Comparison of ENCODE assay signal across 8 mouse cellular contexts in the genomic region with DNA sequence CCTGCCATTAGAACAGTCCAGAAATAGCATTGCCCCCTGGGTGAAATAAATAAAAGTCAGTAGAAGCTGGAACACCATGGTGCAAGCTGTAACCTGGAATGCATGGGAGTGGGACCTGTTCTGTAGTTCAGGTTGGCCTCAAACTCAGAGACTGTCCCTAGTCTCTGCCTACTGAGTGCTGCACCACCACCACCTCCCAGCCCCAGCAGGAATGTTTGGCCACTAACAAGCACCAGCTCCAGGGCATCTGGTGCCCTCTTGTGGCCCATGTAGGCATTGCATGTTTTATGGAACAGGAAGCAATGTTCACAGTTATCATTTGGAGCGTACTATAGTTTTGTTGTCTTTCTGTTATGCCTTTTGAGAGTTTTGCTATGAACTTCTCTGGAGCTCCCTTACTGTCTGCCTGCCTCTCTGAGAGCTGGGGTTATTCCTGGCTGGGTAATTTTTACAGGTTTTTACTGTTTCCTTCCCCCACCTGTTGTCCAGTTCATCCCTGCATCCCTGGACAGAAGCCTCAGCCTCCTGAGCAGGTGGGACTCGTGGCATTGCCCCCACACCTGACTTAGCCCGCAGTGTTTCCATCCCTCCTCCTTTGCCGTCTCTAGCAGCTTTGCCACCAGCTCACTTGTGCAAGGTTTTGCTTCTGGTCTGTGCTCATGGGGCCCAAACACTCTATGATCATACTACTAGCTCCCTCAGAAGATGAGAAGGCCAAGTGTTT.
A peak's percentile ranks its signal among the peaks of the same experiment; 100 is the strongest.
DNase-seq lines count a peak whose midpoint lies in the region; ATAC-seq and TF ChIP-seq lines count a peak whose summit lies in the region.

No protein-coding gene starts in this region.

- CTCF ChIA-PET in Patski (lab: Charles Lee), result interaction anchor here (0.7 to 2.7 kb wide), 19 partner anchors 11 to 285 kb away, joined by 3 to 9 read pairs (median 4); no protein-coding TSS in a partner anchor

- in situ Hi-C loops in Patski (cut with MboI; ENCODE audit: low pct_unique_long_range_greater_than_20kb), result no loop called here

- no peak overlapping the region for H3K9ac ChIP-seq in hindbrain, embryonic 16.5 days (ENCODE audit: low read depth, low read length)

- H3K4me1 ChIP-seq in hindbrain, embryonic 16.5 days (ENCODE audit: control insufficient read depth, insufficient read depth, low read depth, low read length), result no peaks in the 10 kb centered on the region; the same call in 1 of the 2 replicates

- H3K9me3 ChIP-seq in hindbrain, embryonic 16.5 days (ENCODE audit: control insufficient read depth, low read length), result no peaks in the 10 kb centered on the region

- H3K4me2 ChIP-seq in hindbrain, embryonic 16.5 days (ENCODE audit: low read length), result no peak overlapping the region

- no peaks in the 10 kb centered on the region for H3K36me3 ChIP-seq in hindbrain, embryonic 16.5 days (ENCODE audit: control insufficient read depth, insufficient read depth, low read length)

- no peak overlapping the region for H3K4me3 ChIP-seq in hindbrain, embryonic 16.5 days (ENCODE audit: low read length)

- DNase-seq in Patski (ENCODE audit: low read depth, low spot score), result peak; percentile 25
- peak; percentile 92 to 94 for DNase-seq in cerebellum, postnatal 14 days
- DNase-seq in frontal cortex, postnatal 36 days (ENCODE audit: low spot score in 2 of 2), result peak; percentile 80 to 92
- peak; percentile 75 for DNase-seq in left cerebral cortex, adult 11 months (ENCODE audit: low spot score)
- peak; percentile 75 to 89 for DNase-seq in lung, postnatal 4 days
- peak; percentile 62 for DNase-seq in retina, postnatal 7 days (ENCODE audit: low read depth, low spot score)
- DNase-seq in urinary bladder, adult 18-20 months (ENCODE audit: low spot score in 2 of 2), result peak; percentile 60 to 77

- 69% methylated on average over 4 of the region's 4 CpGs for WGBS in hindbrain, embryonic 16.5 days

- H3K27ac ChIP-seq in hindbrain, embryonic 16.5 days (ENCODE audit: low read depth, low read length), result no peak overlapping the region

- ATAC-seq in Patski, result peak; percentile 67
- ATAC-seq in hindbrain, embryonic 16.5 days, result peak; percentile 70

- POLR2A ChIA-PET in Patski (lab: Charles Lee), result no interaction called here

- TF ChIP-seq CTCF in Patski (IDR thresholded peaks at IDR 0.05), result peak; percentile 92

- H3K27me3 ChIP-seq in Patski, result no peaks in the 10 kb centered on the region
- no peaks in the 10 kb centered on the region for H3K27me3 ChIP-seq in hindbrain, embryonic 16.5 days (replicated peaks; ENCODE audit: control insufficient read depth, insufficient read depth, low read length)

Comparison
In these comparisons a context has a peak if more than half of its experiments do, and no peak if none do; other contexts are left out.
1. DNase-seq: peak in every context shown above with its lines; median percentile 93 in cerebellum, postnatal 14 days; 86 in frontal cortex, postnatal 36 days; 82 in lung, postnatal 4 days; 75 in left cerebral cortex, adult 11 months; 68 in urinary bladder, adult 18-20 months; 62 in retina, postnatal 7 days; 25 in Patski.